Mouse (Mus musculus) kidney, embryonic 14.5 days (tissue): Measurements from ENCODE around the gene Bcl11a. TPM values are rescaled to one million over a fixed set of nuclear protein-coding genes. Genes with fewer than 3 reads are reported as not detected.

ENCODE experiments used
- ATAC-seq: fragments of 200-750 bp; cut with Nextera tagmentation; 2 replicates; pipeline ENCODE4 v1.8.0; 2017; ENCODE audit warnings: moderate number of reproducible peaks, mild to moderate bottlenecking, moderate TSS enrichment, moderate library complexity; ENCODE audit not compliant: low FRiP score, low TSS enrichment
- H3K27ac ChIP-seq: fragments of 300-500 bp; sonication (generic); 2 replicates; pipeline ENCODE4 v1.5.1; 2014; ENCODE audit warnings: low read depth, mild to moderate bottlenecking, low read length, moderate library complexity, mixed read lengths
- H3K27me3 ChIP-seq: fragments of 300-500 bp; sonication (generic); 2 replicates; pipeline ENCODE4 v1.6.1; 2014; ENCODE audit warnings: mild to moderate bottlenecking, low read length; ENCODE audit not compliant: control insufficient read depth, insufficient read depth
- H3K36me3 ChIP-seq: fragments of 300-500 bp; sonication (generic); 2 replicates; pipeline ENCODE4 v1.6.1; 2014; ENCODE audit warnings: low read length, mixed read lengths; ENCODE audit not compliant: control insufficient read depth, insufficient read depth
- H3K4me1 ChIP-seq: fragments of 300-500 bp; sonication (generic); 2 replicates; pipeline ENCODE4 v1.6.1; 2014; ENCODE audit warnings: low read length, mixed read lengths; ENCODE audit not compliant: control insufficient read depth, insufficient read depth
- H3K4me2 ChIP-seq: fragments of 300-500 bp; sonication (generic); replicated peaks from 2 replicates; pipeline ENCODE4 v1.6.1; 2014; ENCODE audit warnings: low read depth, mild to moderate bottlenecking, low read length
- H3K4me3 ChIP-seq: fragments of 300-500 bp; sonication (generic); 2 replicates; pipeline ENCODE4 v1.5.1; 2014; ENCODE audit warnings: mild to moderate bottlenecking, low read length
- H3K9ac ChIP-seq: fragments of 300-500 bp; sonication (generic); 2 replicates; pipeline ENCODE4 v1.6.1; 2014; ENCODE audit warnings: low read depth, mild to moderate bottlenecking, low read length, moderate library complexity
- H3K9me3 ChIP-seq: fragments of 300-500 bp; sonication (generic); 2 replicates; pipeline ENCODE4 v1.6.1; 2016; ENCODE audit warnings: low read length; ENCODE audit not compliant: control insufficient read depth
- WGBS: fragments of 180-500 bp; shearing (Covaris S2); extraction: QIAGEN DNeasy Blood & Tissue Kit; methylation state at CpG from one replicate; pipeline ENCODE4 v1.1.7; 2014; 5-methylcytosine and 5-hydroxymethylcytosine counted together
- polyA plus RNA-seq: library from polyadenylated mRNA; unstranded; fragments of >200 nt; fragmentation: Nextera tagmentation; extraction: Ambion mirVana; gene quantifications from 2 replicates; pipeline ENCODE4 v1.2.1, GENCODE M21; 2014

Gene Bcl11a
- polyA plus RNA-seq = 2.6 and 2.8 TPM in 2 replicates

GRCm38 (mm10) chr11:24077795-24078705 is at the start of gene Bcl11a:
Gene Bcl11a (plus strand): TSS chr11:24078056.
- peak within 1 kb of the TSS; percentile 50 for H3K4me3 ChIP-seq
- WGBS = under 1% methylated on average over 39 of the region's 51 CpGs

GRCm38 (mm10) chr11:24044025-24044424 is 33.8 kb upstream of the Bcl11a start:
- Histone ChIP-seq H3K27me3 (no peaks in the 10 kb centered on the region), H3K4me2 (no peak overlapping the region), H3K4me1 (no peaks in the 10 kb centered on the region), H3K4me3 (no peak overlapping the region), H3K9me3 (no peaks in the 10 kb centered on the region), H3K36me3 (no peaks in the 10 kb centered on the region), H3K9ac (no peak overlapping the region), H3K27ac (no peak overlapping the region)
- ATAC-seq = no peak
- WGBS = 76% methylated on average over 6 of the region's 6 CpGs

More at GRCm38 (mm10) chr11:24077795-24078705, at the start of gene Bcl11a:
- peak within 1 kb of the TSS; percentile 87 for H3K4me2 ChIP-seq
- peaks cover 35% of the 10 kb centered on the region for H3K27me3 ChIP-seq
- ATAC-seq = peak; percentile 58
- 0 out of 2 replicates have a peak, but pooled peaks cover 16% of the 10 kb centered on the region for H3K4me1 ChIP-seq
- no peaks in the 10 kb centered on the region for H3K36me3 ChIP-seq
- peak within 1 kb of the TSS; percentile 60 for H3K9ac ChIP-seq
- 0 out of 2 replicates have a peak within 1 kb of the TSS, but pooled peaks have one; percentile 24 for H3K27ac ChIP-seq
- H3K9me3 ChIP-seq = no peaks in the 10 kb centered on the region

GRCm38 (mm10) chr11:24049226-24050031 is 28.4 kb upstream of the Bcl11a start:
- 0 out of 2 replicates have a peak, but pooled peaks cover 3% of the 10 kb centered on the region for H3K27me3 ChIP-seq
- no peaks in the 10 kb centered on the region for H3K9me3 ChIP-seq
- WGBS = 4% methylated on average over 28 of the region's 28 CpGs
- peak overlapping the region; percentile 52 for H3K4me3 ChIP-seq
- peak overlapping the region; percentile 66 for H3K4me2 ChIP-seq
- peak; percentile 88 for ATAC-seq
- no peak overlapping the region for H3K27ac ChIP-seq
- H3K4me1 ChIP-seq = 0 out of 2 replicates have a peak, but pooled peaks cover 2% of the 10 kb centered on the region
- H3K36me3 ChIP-seq = no peaks in the 10 kb centered on the region
- peak overlapping the region; percentile 54 for H3K9ac ChIP-seq

GRCm38 (mm10) chr11:24050032-24050757 is 27.7 kb upstream of the Bcl11a start:
- Histone ChIP-seq H3K9ac (no peak overlapping the region), H3K27ac (no peak overlapping the region), H3K9me3 (no peaks in the 10 kb centered on the region), H3K27me3 (0 out of 2 replicates have a peak, but pooled peaks cover 3% of the 10 kb centered on the region), H3K36me3 (no peaks in the 10 kb centered on the region), H3K4me3 (no peak overlapping the region), H3K4me2 (no peak overlapping the region), H3K4me1 (0 out of 2 replicates have a peak, but pooled peaks cover 2% of the 10 kb centered on the region)
- 81% methylated on average over 11 of the region's 11 CpGs for WGBS
- no peak for ATAC-seq

GRCm38 (mm10) chr11:24052882-24053281 is 25.0 kb upstream of the Bcl11a start:
- H3K4me1 ChIP-seq = 0 out of 2 replicates have a peak, but pooled peaks cover 2% of the 10 kb centered on the region
- no peak overlapping the region for H3K4me3 ChIP-seq
- H3K9ac ChIP-seq = no peak overlapping the region
- ATAC-seq = no peak
- no peaks in the 10 kb centered on the region for H3K9me3 ChIP-seq
- no peak overlapping the region for H3K27ac ChIP-seq
- WGBS = 75% methylated on average over 6 of the region's 6 CpGs
- H3K27me3 ChIP-seq = peaks cover 3% of the 10 kb centered on the region; the same call in 1 of the 2 replicates
- H3K4me2 ChIP-seq = no peak overlapping the region
- no peaks in the 10 kb centered on the region for H3K36me3 ChIP-seq

GRCm38 (mm10) chr11:24059137-24059536 is 18.7 kb upstream of the Bcl11a start:
- 10% methylated on average over 1 of the region's 1 CpGs for WGBS
- H3K9me3 ChIP-seq = no peaks in the 10 kb centered on the region
- no peak overlapping the region for H3K4me2 ChIP-seq
- no peak for ATAC-seq
- no peaks in the 10 kb centered on the region for H3K36me3 ChIP-seq
- H3K27me3 ChIP-seq = peaks cover 50% of the 10 kb centered on the region
- H3K4me1 ChIP-seq = 0 out of 2 replicates have a peak, but pooled peaks cover 4% of the 10 kb centered on the region
- H3K9ac ChIP-seq = no peak overlapping the region
- no peak overlapping the region for H3K27ac ChIP-seq
- no peak overlapping the region for H3K4me3 ChIP-seq

- Histone ChIP-seq H3K4me3 (no peak overlapping the region), H3K9ac (no peak overlapping the region), H3K27me3 (peaks cover 56% of the 10 kb centered on the region), H3K27ac (no peak overlapping the region), H3K4me1 (0 out of 2 replicates have a peak, but pooled peaks cover 4% of the 10 kb centered on the region), H3K9me3 (no peaks in the 10 kb centered on the region), H3K4me2 (peak overlapping the region; percentile 21; the same call in 1 of the 2 replicates), H3K36me3 (no peaks in the 10 kb centered on the region)
- 5% methylated on average over 5 of the region's 5 CpGs for WGBS
- ATAC-seq = no peak
Observed at GRCm38 (mm10) chr11:24060428-24060827, 17.4 kb upstream of the Bcl11a start.

GRCm38 (mm10) chr11:24061819-24062218 is 16.0 kb upstream of the Bcl11a start:
- WGBS = 3% methylated on average over 14 of the region's 14 CpGs
- Histone ChIP-seq H3K9ac (no peak overlapping the region), H3K9me3 (no peaks in the 10 kb centered on the region), H3K4me2 (peak overlapping the region; percentile 23), H3K27me3 (peaks cover 64% of the 10 kb centered on the region), H3K4me3 (peak overlapping the region; percentile 12; the same call in 1 of the 2 replicates), H3K36me3 (no peaks in the 10 kb centered on the region), H3K27ac (no peak overlapping the region), H3K4me1 (0 out of 2 replicates have a peak, but pooled peaks cover 4% of the 10 kb centered on the region)
- no peak for ATAC-seq
